Mouse (Mus musculus) midbrain, embryonic 11.5 days (tissue): Measurements from ENCODE around the gene Sptbn4. TPM values are rescaled to one million over a fixed set of nuclear protein-coding genes. Genes with fewer than 3 reads are reported as not detected.

Experiments used
- ATAC-seq: fragments of 200-750 bp; cut with Nextera tagmentation; 2 replicates; pipeline ENCODE4 v1.8.0; 2017; ENCODE audit warnings: moderate TSS enrichment, moderate library complexity; ENCODE audit not compliant: low FRiP score
- DNase-seq: peaks from one replicate; pipeline ENCODE4 v3.0.0; 2015; ENCODE audit warnings: low spot score; ENCODE audit errors: missing footprints
- H3K27ac ChIP-seq: fragments of 300-500 bp; sonication (generic); 2 replicates; pipeline ENCODE4 v1.5.1; 2014; ENCODE audit warnings: low read depth, low read length
- H3K27me3 ChIP-seq: fragments of 300-500 bp; sonication (generic); 2 replicates; pipeline ENCODE4 v1.6.1; 2014; ENCODE audit warnings: mild to moderate bottlenecking, low read length, moderate library complexity, mixed read lengths; ENCODE audit not compliant: control insufficient read depth, insufficient read depth
- H3K36me3 ChIP-seq: fragments of 300-500 bp; sonication (generic); 2 replicates; pipeline ENCODE4 v1.6.1; 2014; ENCODE audit warnings: mild to moderate bottlenecking, low read length, moderate library complexity, mixed read lengths; ENCODE audit not compliant: control insufficient read depth, insufficient read depth
- H3K4me1 ChIP-seq: fragments of 300-500 bp; sonication (generic); 2 replicates; pipeline ENCODE4 v1.6.1; 2014; ENCODE audit warnings: low read length; ENCODE audit not compliant: control insufficient read depth, insufficient read depth
- H3K4me2 ChIP-seq: fragments of 300-500 bp; sonication (generic); 2 replicates; pipeline ENCODE4 v1.6.1; 2014; ENCODE audit warnings: mild to moderate bottlenecking, moderate library complexity
- H3K4me3 ChIP-seq: fragments of 300-500 bp; sonication (generic); 2 replicates; pipeline ENCODE4 v1.5.1; 2014; ENCODE audit warnings: low read depth, low read length
- H3K9ac ChIP-seq: fragments of 300-500 bp; sonication (generic); 2 replicates; pipeline ENCODE4 v1.6.1; 2014; ENCODE audit warnings: low read length
- H3K9me3 ChIP-seq: fragments of 300-500 bp; sonication (generic); 2 replicates; pipeline ENCODE4 v1.6.1; 2016; ENCODE audit warnings: low read length; ENCODE audit not compliant: control insufficient read depth
- WGBS: fragments of 180-500 bp; shearing (Covaris S2); extraction: QIAGEN DNeasy Blood & Tissue Kit; methylation state at CpG from one replicate; pipeline ENCODE4 v1.1.7; 2014; 5-methylcytosine and 5-hydroxymethylcytosine counted together
- polyA plus RNA-seq: library from polyadenylated mRNA; unstranded; fragments of >200 nt; fragmentation: Nextera tagmentation; extraction: Ambion mirVana; gene quantifications from 2 replicates; pipeline ENCODE4 v1.2.1, GENCODE M21; 2014

The Sptbn4 gene
- polyA plus RNA-seq, 1 experiment from 2014 or later, result 0.31 TPM

DNA sequence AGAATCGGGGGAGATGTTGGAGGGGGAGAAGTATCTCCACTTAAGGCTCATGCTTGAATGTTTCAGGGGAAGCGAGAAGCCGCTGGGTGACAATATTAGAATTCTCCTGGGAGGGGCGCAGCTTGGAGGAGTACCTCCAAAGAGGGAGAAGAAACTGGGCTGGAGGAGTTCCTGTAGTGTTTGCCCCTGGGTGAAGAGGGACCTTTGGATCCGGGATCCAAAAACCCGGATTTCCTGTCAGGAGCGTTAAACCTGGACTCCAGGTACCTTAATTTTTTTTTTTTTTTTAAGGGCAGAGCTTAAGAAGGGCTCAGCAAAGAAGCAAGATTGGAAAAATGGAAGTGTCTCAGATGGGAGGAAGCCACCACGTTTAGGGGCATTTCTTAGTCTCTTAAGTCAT, 115.6 kb downstream of the Sptbn4 start:
- H3K9me3 ChIP-seq, result no peaks in the 10 kb centered on the region
- H3K27ac ChIP-seq, result no peak overlapping the region
- ATAC-seq, result no peak
- no peak overlapping the region for H3K4me2 ChIP-seq
- H3K36me3 ChIP-seq, result no peaks in the 10 kb centered on the region
- WGBS, result 8% methylated on average over 8 of the region's 8 CpGs
- no peak overlapping the region for H3K9ac ChIP-seq
- no peak for DNase-seq
- H3K27me3 ChIP-seq, result peaks cover 90% of the 10 kb centered on the region
- H3K4me1 ChIP-seq, result peaks cover 43% of the 10 kb centered on the region
- no peak overlapping the region for H3K4me3 ChIP-seq

DNA sequence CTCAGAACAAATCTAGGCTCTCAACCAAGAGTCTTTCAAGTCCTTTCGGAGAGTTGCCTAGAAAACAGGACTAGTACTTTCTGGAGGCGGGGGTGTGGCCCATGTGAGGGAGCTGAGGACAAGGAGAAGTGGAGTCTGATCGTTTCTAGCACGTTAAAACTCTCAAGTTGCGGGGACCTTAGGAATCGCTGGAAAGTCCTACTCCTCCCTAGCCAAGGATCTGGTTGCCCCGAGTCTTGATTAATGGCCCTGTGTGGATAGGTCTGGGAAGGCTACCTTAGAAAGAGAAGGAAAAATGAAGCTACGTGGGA, 116.0 kb downstream of the Sptbn4 start:
- 3% methylated on average over 8 of the region's 8 CpGs for WGBS
- no peaks in the 10 kb centered on the region for H3K9me3 ChIP-seq
- H3K9ac ChIP-seq, result no peak overlapping the region
- H3K4me3 ChIP-seq, result no peak overlapping the region
- no peak overlapping the region for H3K27ac ChIP-seq
- no peak for ATAC-seq
- no peaks in the 10 kb centered on the region for H3K36me3 ChIP-seq
- peaks cover 40% of the 10 kb centered on the region for H3K4me1 ChIP-seq
- no peak overlapping the region; the same call in 1 of the 2 replicates for H3K4me2 ChIP-seq
- peaks cover 92% of the 10 kb centered on the region for H3K27me3 ChIP-seq
- DNase-seq, result peak; percentile 93

DNA sequence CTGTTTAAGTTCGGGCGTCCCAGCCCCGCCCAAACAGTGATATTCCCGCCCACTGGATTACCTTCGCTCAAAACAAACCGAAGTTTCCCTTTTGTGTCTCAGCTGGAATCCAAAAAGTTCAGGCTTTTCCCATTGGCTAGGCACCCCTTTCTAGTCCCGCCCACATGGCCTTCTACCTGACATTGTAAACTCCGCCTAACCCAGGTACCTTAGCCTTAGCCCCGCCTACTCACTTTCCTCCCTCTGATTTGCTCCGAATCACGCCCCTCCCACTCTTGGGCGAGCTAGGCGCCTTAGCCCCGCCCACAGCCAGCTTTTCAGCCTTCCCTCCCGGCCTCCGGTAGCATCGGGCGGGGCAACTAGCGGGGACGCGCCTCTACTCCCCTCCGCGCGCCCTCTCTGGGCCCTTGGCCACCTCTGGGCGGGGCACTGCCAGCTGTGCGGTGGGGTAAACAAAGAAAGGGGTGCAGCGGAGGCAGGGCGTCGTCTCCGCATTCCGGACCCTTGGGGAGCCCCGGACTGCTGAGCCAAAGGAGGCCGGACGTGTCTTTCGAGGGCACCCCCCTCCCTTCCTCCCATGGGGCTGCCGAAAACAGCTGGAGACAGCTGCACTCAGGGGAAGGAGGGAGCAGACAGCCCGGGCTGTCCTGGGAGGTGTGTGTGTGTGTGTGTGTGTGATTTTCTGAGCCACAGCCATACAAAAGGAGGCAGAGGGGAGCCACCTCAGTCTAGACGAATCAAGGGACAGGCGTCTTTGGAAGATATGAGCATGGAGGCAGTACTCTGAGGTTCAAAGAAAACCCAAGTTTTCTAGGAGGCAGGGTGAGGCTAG, 116.6 kb downstream of the Sptbn4 start:
- ATAC-seq, result peak; percentile 5; the same call in 1 of the 2 replicates

DNA sequence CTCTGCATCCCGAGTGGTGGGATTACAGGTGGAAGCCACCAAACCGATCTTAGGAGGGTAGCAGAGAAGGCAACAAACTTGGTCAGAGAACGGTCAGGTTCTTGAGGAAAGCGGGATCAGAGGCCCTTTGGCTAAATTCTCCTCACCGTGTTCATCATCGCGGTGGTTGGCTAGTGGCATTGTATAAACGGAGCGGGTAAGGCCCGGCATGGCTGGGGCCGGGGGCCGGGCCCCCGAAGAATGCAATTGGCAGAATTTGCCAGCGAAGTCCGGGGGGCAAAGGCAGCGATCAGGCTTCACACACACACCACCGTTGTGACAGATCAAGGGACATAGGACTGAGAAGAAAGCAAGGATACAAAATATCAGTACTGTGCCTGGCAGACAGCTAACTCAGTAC, 117.5 kb downstream of the Sptbn4 start:
- H3K4me3 ChIP-seq, result no peak overlapping the region
- DNase-seq, result no peak
- peaks cover 37% of the 10 kb centered on the region for H3K4me1 ChIP-seq
- peaks cover 96% of the 10 kb centered on the region for H3K27me3 ChIP-seq
- no peaks in the 10 kb centered on the region for H3K9me3 ChIP-seq
- ATAC-seq, result no peak
- no peak overlapping the region; the same call in 1 of the 2 replicates for H3K4me2 ChIP-seq
- WGBS, result 28% methylated on average over 17 of the region's 17 CpGs
- H3K27ac ChIP-seq, result no peak overlapping the region
- H3K9ac ChIP-seq, result no peak overlapping the region
- H3K36me3 ChIP-seq, result no peaks in the 10 kb centered on the region

More for the DNA sequence above, 116.6 kb downstream of the Sptbn4 start:
- H3K4me2 ChIP-seq, result peak overlapping the region; percentile 52
- H3K27ac ChIP-seq, result no peak overlapping the region
- H3K9ac ChIP-seq, result no peak overlapping the region
- under 1% methylated on average over 39 of the region's 39 CpGs for WGBS
- DNase-seq, result peak; percentile 94
- no peaks in the 10 kb centered on the region for H3K9me3 ChIP-seq
- H3K4me1 ChIP-seq, result peaks cover 37% of the 10 kb centered on the region
- H3K27me3 ChIP-seq, result peaks cover 97% of the 10 kb centered on the region
- no peaks in the 10 kb centered on the region for H3K36me3 ChIP-seq
- H3K4me3 ChIP-seq, result peak overlapping the region; percentile 32

DNA sequence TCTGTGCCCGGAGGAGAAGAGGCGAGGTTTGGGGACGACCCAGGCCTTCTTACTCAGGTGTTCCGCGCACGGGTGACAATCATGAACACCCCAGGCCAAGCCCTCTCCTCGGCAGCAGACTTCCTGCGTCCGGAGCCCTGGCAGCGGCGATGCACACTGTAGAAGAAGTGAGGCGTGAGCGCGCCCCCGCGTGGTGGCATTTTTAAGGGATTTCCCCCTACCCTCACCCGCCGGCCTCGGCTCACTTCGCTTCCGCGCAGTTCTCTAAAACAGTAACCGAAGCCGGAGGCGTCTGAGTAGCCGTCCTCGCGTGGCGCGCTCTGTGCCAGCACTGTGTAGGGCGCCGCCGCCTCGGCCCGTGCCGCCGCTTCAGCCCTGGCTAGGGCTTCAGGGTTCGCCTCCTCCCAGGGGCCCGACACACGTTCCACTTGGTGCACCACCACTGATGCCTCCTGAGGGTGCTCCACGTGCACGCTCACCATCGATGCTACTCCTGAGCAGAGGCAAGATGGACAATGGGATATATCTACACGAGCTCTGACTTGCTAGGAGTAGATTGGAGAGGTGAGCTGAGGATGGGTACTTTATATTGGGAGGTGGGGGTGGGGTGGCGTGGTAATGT, 118.0 kb downstream of the Sptbn4 start:
- H3K4me1 ChIP-seq, result peaks cover 33% of the 10 kb centered on the region
- ATAC-seq (peak; percentile 41), DNase-seq (peak; percentile 99)
- no peaks in the 10 kb centered on the region for H3K9me3 ChIP-seq
- H3K27me3 ChIP-seq, result peaks cover 93% of the 10 kb centered on the region
- H3K4me2 ChIP-seq, result peak overlapping the region; percentile 39
- no peak overlapping the region for H3K9ac ChIP-seq
- WGBS, result 5% methylated on average over 45 of the region's 45 CpGs
- H3K36me3 ChIP-seq, result no peaks in the 10 kb centered on the region
- no peak overlapping the region for H3K4me3 ChIP-seq
- H3K27ac ChIP-seq, result no peak overlapping the region

DNA sequence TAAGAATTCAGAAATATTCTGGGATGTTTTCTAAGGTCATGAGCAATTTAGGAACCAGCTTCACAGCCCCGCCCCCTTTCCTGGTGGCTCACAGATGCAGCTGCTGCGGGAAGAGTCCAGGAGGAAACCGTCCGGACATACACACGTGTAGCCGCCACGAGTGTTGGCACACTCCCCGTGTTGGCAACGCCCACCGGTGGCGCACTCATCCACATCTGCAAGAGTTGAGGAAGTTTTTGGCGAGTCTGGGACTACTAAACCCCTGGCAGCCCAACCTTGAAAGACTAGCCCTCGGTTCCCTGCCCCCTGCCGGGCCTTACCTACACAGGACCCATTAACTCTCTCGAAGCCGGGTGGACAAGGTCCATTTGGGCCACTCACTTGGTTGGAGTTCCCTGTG, 118.8 kb downstream of the Sptbn4 start:
- Histone ChIP-seq H3K27ac (no peak overlapping the region), H3K9me3 (no peaks in the 10 kb centered on the region), H3K36me3 (no peaks in the 10 kb centered on the region), H3K4me1 (peaks cover 25% of the 10 kb centered on the region), H3K4me3 (no peak overlapping the region), H3K4me2 (no peak overlapping the region), H3K27me3 (peaks cover 88% of the 10 kb centered on the region), H3K9ac (no peak overlapping the region)
- DNase-seq (no peak), ATAC-seq (no peak)
- WGBS, result 29% methylated on average over 16 of the region's 16 CpGs

DNA sequence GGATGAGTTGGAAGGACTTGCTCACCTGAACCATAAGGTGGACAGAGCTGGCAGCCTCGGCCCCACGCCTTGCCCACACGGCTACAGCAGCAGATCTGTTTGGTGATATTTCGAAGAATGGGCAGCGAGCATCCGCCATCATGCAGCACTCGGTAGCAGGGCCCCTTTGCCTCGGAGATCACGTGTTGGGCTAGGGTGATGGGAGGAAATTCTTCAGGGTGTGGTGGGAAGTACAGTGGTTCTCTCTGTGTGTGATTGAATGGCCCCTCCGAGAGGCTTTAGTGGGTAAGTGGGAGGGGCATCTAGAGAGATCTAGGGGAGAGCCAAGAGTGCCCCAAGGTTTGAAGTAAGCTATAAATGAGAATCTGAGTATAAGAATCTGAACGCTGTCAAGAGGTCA, 119.3 kb downstream of the Sptbn4 start:
- H3K27ac ChIP-seq, result no peak overlapping the region
- 81% methylated on average over 11 of the region's 11 CpGs for WGBS
- H3K9ac ChIP-seq, result no peak overlapping the region
- H3K36me3 ChIP-seq, result no peaks in the 10 kb centered on the region
- peaks cover 21% of the 10 kb centered on the region for H3K4me1 ChIP-seq
- H3K27me3 ChIP-seq, result peaks cover 83% of the 10 kb centered on the region
- H3K4me2 ChIP-seq, result no peak overlapping the region
- no peak overlapping the region for H3K4me3 ChIP-seq
- ATAC-seq (no peak), DNase-seq (no peak)
- H3K9me3 ChIP-seq, result no peaks in the 10 kb centered on the region

DNA sequence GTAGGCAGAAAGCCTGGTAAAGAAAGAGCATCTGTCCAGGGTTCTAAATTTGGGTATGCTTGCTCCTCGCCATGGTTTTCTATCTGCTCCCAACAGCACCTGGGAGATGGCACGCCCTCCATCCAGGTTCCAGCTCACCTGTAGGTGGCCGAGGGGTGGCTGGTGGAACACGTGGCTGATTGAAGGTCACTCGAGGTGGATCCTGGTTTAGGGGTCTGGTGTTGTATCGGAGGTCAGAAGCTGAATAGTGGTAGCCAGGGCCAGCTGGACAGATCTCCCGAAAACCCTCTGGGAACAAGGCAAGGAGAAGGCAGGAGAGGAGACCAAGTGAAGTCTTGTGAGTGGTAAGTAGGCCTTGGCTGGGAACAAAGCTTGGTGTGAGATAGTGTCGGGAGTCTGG, 120.0 kb downstream of the Sptbn4 start:
- 90% methylated on average over 8 of the region's 8 CpGs for WGBS
- no peak for DNase-seq
- Histone ChIP-seq H3K9me3 (no peaks in the 10 kb centered on the region), H3K4me2 (no peak overlapping the region), H3K36me3 (no peaks in the 10 kb centered on the region), H3K9ac (no peak overlapping the region), H3K27me3 (peaks cover 78% of the 10 kb centered on the region), H3K27ac (no peak overlapping the region), H3K4me1 (peaks cover 14% of the 10 kb centered on the region), H3K4me3 (no peak overlapping the region)
- ATAC-seq, result no peak

DNA sequence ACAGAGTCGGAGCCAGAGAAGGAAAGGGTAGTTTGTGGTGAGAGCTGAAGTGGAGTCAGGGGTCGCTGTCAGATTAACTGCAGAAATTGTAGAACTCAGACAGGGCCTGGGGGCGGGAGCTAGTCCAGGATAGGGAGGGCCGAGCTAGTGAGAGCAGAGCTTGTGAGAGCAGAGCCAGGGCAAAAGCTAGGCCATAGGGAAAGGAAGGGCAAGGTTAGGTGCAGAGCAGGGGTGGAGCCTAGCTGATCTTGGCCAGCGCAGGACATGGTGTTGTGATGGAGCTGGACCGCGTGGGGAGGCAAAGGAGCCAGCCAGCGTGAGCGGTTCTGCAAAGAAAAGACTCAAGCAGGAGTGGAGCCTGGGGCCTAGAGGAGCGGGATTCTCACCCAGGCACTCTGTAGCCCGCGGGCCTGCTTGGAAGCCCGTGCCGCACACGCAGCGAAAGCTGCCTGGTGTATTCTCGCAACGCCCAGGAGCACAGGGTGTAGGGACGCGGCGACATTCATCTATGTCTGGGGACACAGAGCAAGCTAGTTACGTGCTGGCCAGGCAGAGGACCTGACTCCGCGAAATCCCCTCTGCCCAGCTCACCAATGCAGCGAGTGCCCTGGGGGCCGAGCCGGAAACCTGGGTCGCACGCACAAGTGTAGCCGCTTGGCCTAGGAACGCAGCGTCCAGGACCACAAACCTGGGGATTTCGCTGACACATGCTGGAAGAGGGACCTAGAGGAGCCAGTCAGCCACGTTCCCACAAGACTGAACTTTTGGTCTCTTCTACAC, 121.2 kb downstream of the Sptbn4 start:
- H3K4me2 ChIP-seq, result peak overlapping the region; percentile 44; the same call in 1 of the 2 replicates
- peaks cover 66% of the 10 kb centered on the region for H3K27me3 ChIP-seq
- DNase-seq (peak; percentile 87), ATAC-seq (no peak)
- no peaks in the 10 kb centered on the region for H3K9me3 ChIP-seq
- H3K36me3 ChIP-seq, result no peaks in the 10 kb centered on the region
- no peak overlapping the region for H3K9ac ChIP-seq
- no peak overlapping the region for H3K27ac ChIP-seq
- WGBS, result 19% methylated on average over 34 of the region's 34 CpGs
- H3K4me3 ChIP-seq, result peak overlapping the region; percentile 25; the same call in 1 of the 2 replicates
- peaks cover 11% of the 10 kb centered on the region for H3K4me1 ChIP-seq
